Mouse (Mus musculus) liver, postnatal 0 days (tissue): ENCODE measurements around the gene Ttc7. TPM values are rescaled to one million over a fixed set of nuclear protein-coding genes. Genes with fewer than 3 reads are reported as not detected.
A peak's percentile ranks its signal among the peaks of the same experiment; 100 is the strongest.

Source experiments
- ATAC-seq: fragments of 200-750 bp; cut with Nextera tagmentation; 2 replicates; pipeline ENCODE4 v1.8.0; 2017; ENCODE audit warnings: mild to moderate bottlenecking, moderate library complexity
- DNase-seq: peaks from one replicate; pipeline ENCODE4 v3.0.0-alpha.2; 2016
- H3K27ac ChIP-seq: fragments of 300-500 bp; sonication (generic); 2 replicates; pipeline ENCODE4 v1.5.1; 2014; ENCODE audit warnings: antibody characterized with exemption, moderate library complexity, mild to moderate bottlenecking, low read depth
- H3K27me3 ChIP-seq: fragments of 300-500 bp; sonication (generic); 2 replicates; pipeline ENCODE4 v1.6.1; 2014; ENCODE audit warnings: low read length, control low read depth, mixed read lengths; ENCODE audit not compliant: insufficient read depth
- H3K36me3 ChIP-seq: fragments of 300-500 bp; sonication (generic); replicated peaks from 2 replicates; pipeline ENCODE4 v1.6.1; 2014; ENCODE audit warnings: mild to moderate bottlenecking, control low read depth, low read length, moderate library complexity, mixed read lengths; ENCODE audit not compliant: insufficient read depth
- H3K4me1 ChIP-seq: fragments of 300-500 bp; sonication (generic); 2 replicates; pipeline ENCODE4 v1.6.1; 2014; ENCODE audit warnings: antibody characterized with exemption, mild to moderate bottlenecking, control low read depth; ENCODE audit not compliant: insufficient read depth
- H3K4me2 ChIP-seq: fragments of 300-500 bp; sonication (generic); 2 replicates; pipeline ENCODE4 v1.6.1; 2014; ENCODE audit warnings: low read depth, mild to moderate bottlenecking, low read length, moderate library complexity, mixed read lengths
- H3K4me3 ChIP-seq: fragments of 300-500 bp; sonication (generic); 2 replicates; pipeline ENCODE4 v1.5.1; 2014; ENCODE audit warnings: low read depth, low read length
- H3K9ac ChIP-seq: fragments of 300-500 bp; sonication (generic); replicated peaks from 2 replicates; pipeline ENCODE4 v1.6.1; 2014; ENCODE audit warnings: mild to moderate bottlenecking, moderate library complexity
- H3K9me3 ChIP-seq: fragments of 300-500 bp; sonication (generic); 2 replicates; pipeline ENCODE4 v1.6.1; 2016; ENCODE audit warnings: mild to moderate bottlenecking, control low read depth, low read length, mixed read lengths
- CTCF ChIP-seq: sonication (generic); IDR thresholded peaks from 2 replicates; pipeline ENCODE4 v1.5.1; 2016; ENCODE audit warnings: antibody characterized with exemption, low read depth
- EP300 ChIP-seq: IDR thresholded peaks from 2 replicates; pipeline ENCODE4 v1.6.1; 2016; ENCODE audit warnings: antibody characterized with exemption, low read depth, mild to moderate bottlenecking
- WGBS: fragments of 180-500 bp; shearing (Covaris S2); extraction: QIAGEN DNeasy Blood & Tissue Kit; methylation state at CpG from one replicate; pipeline ENCODE4 v1.1.7; 2014; ENCODE audit not compliant: insufficient replicate concordance; 5-methylcytosine and 5-hydroxymethylcytosine counted together
- polyA plus RNA-seq: library from polyadenylated mRNA; unstranded; fragments of >200 nt; fragmentation: Nextera tagmentation; extraction: Ambion mirVana; gene quantifications from 2 replicates; pipeline ENCODE4 v1.2.1, GENCODE M21; 2015

Gene Ttc7
- polyA plus RNA-seq, 1 experiment from 2014 or later: 12.1 TPM

- Histone ChIP-seq H3K4me1 (no peaks in the 10 kb centered on the region), H3K4me3 (no peak overlapping the region), H3K9ac (no peak overlapping the region), H3K27me3 (no peaks in the 10 kb centered on the region), H3K27ac (peak overlapping the region; percentile 34; the same call in 1 of the 2 replicates), H3K36me3 (no peaks in the 10 kb centered on the region), H3K4me2 (no peak overlapping the region), H3K9me3 (no peaks in the 10 kb centered on the region)
- TF ChIP-seq CTCF (no peak), EP300 (no peak)
- peak; percentile 34 for DNase-seq
- ATAC-seq: peak; percentile 62
- 64% methylated on average over 7 of the region's 7 CpGs for WGBS
Measured at GRCm38 (mm10) chr17:87391242-87391641, 108.6 kb downstream of the Ttc7 start.

DNA sequence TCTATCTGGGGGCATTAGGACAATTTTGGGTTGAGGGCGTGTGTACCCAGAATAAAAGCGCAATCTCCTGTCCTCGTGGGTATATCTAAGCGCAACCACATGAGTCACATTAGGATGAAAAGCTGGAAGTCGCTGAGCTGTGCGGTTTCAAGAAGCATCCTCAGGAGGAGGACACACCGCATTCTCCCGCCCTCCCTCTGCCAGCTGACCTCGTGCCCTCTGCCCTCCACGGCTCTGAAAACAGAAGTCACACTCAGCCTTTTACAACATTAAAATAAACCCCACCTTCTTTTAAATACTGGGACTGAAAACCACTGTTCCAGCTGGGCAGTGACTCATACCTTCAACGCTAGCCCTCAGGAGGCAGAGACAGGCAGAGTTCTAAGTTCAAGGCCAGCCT, 114.4 kb downstream of the Ttc7 start:
- TF ChIP-seq EP300 (no peak), CTCF (no peak)
- no peaks in the 10 kb centered on the region for H3K9me3 ChIP-seq
- no peaks in the 10 kb centered on the region for H3K36me3 ChIP-seq
- WGBS: 61% methylated on average over 11 of the region's 11 CpGs
- DNase-seq (no peak), ATAC-seq (no peak)
- H3K4me1 ChIP-seq: no peaks in the 10 kb centered on the region
- no peak overlapping the region for H3K27ac ChIP-seq
- no peaks in the 10 kb centered on the region for H3K27me3 ChIP-seq
- H3K4me3 ChIP-seq: no peak overlapping the region
- no peak overlapping the region for H3K4me2 ChIP-seq
- no peak overlapping the region for H3K9ac ChIP-seq

- ATAC-seq (no peak), DNase-seq (no peak)
- WGBS: 75% methylated on average over 11 of the region's 11 CpGs
- Histone ChIP-seq H3K9me3 (no peaks in the 10 kb centered on the region), H3K27ac (no peak overlapping the region), H3K4me3 (no peak overlapping the region), H3K4me1 (no peaks in the 10 kb centered on the region), H3K9ac (no peak overlapping the region), H3K4me2 (no peak overlapping the region), H3K36me3 (no peaks in the 10 kb centered on the region), H3K27me3 (no peaks in the 10 kb centered on the region)
- TF ChIP-seq CTCF (no peak), EP300 (no peak)
Measured at GRCm38 (mm10) chr17:87402444-87402843, 119.8 kb downstream of the Ttc7 start.

DNA sequence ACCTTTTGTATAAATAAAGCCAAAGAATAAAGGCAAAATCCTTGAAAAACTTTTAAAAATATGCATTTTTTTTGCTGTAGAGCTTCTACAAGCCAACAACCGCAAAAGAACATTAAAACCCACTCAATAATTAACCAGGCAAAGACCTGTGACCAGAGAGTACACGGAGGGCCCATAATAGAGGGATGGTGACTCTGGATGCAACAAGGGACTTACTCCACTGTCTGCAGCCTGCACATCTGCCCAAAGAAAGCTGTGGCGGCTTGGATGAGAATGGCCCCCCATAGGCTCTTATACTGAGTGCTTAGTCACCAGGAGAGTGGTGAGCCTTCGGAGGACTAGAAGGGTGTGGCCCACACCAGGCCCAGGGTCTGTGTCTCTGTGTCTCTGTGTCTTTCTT, 120.8 kb downstream of the Ttc7 start:
- 70% methylated on average over 4 of the region's 4 CpGs for WGBS

DNA sequence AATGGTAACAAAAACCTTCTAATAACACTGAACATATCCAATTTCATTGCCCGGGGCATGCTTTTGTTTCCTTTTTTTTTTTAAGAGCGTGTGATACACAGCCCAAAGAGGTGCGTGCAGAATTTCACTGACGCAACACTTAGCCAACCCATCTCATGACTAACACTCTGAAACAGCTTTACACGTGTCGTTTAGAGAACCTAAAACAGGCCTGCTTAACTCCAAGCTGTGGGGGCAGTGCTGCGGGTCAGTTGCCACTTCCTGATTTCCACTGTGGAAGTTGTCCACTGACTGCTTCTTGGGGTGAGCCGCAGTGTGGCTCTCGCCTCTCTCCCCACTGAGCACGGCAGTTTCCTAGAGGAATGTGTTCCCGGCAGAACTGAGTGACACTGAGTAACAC, 122.9 kb downstream of the Ttc7 start:
- Histone ChIP-seq H3K27ac (no peak overlapping the region), H3K4me3 (no peak overlapping the region), H3K4me1 (no peaks in the 10 kb centered on the region), H3K4me2 (no peak overlapping the region), H3K36me3 (no peaks in the 10 kb centered on the region), H3K9ac (no peak overlapping the region), H3K27me3 (no peaks in the 10 kb centered on the region), H3K9me3 (no peaks in the 10 kb centered on the region)
- TF ChIP-seq EP300 (no peak), CTCF (no peak)
- peak; percentile 67 for ATAC-seq
- peak; percentile 46 for DNase-seq
- WGBS: 42% methylated on average over 11 of the region's 11 CpGs

More for the DNA sequence above, 120.8 kb downstream of the Ttc7 start:
- no peak for DNase-seq
- Histone ChIP-seq H3K4me1 (no peaks in the 10 kb centered on the region), H3K9me3 (no peaks in the 10 kb centered on the region), H3K4me3 (no peak overlapping the region), H3K27ac (no peak overlapping the region), H3K36me3 (no peaks in the 10 kb centered on the region), H3K9ac (no peak overlapping the region), H3K27me3 (no peaks in the 10 kb centered on the region), H3K4me2 (no peak overlapping the region)
- TF ChIP-seq EP300 (no peak), CTCF (no peak)
- ATAC-seq: no peak

GRCm38 (mm10) chr17:87406646-87407045, 124.0 kb downstream of the Ttc7 start:
- Histone ChIP-seq H3K9me3 (no peaks in the 10 kb centered on the region), H3K27me3 (no peaks in the 10 kb centered on the region), H3K4me3 (no peak overlapping the region), H3K27ac (no peak overlapping the region), H3K4me1 (no peaks in the 10 kb centered on the region), H3K4me2 (no peak overlapping the region), H3K9ac (no peak overlapping the region), H3K36me3 (no peaks in the 10 kb centered on the region)
- WGBS: 75% methylated on average over 4 of the region's 4 CpGs
- DNase-seq (no peak), ATAC-seq (no peak)
- TF ChIP-seq CTCF (no peak), EP300 (no peak)

DNA sequence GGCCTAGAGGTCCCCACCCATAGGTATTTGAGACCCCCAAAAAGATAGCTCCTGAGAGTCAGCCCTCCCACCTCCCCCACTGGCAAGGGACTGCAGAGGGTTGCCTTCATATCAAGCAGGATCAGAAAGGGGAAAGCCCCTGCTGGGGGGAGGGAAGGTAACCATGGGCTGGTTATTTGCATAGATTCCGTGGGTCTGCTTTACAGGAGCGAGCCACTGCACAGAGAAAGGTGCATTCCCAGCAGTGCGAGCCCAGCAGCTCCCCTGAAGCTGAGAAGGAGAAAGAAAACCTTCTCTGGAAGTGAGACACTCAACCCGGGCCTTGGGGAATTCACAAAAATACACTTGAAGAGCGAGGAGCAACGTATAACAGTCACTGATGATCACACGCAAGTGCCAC, 135.4 kb downstream of the Ttc7 start:
- 66% methylated on average over 7 of the region's 7 CpGs for WGBS
- no peaks in the 10 kb centered on the region for H3K4me1 ChIP-seq
- DNase-seq (no peak), ATAC-seq (no peak)
- no peak overlapping the region for H3K4me2 ChIP-seq
- H3K9me3 ChIP-seq: no peaks in the 10 kb centered on the region
- TF ChIP-seq CTCF: no peak
- no peak for TF ChIP-seq EP300
- no peak overlapping the region for H3K4me3 ChIP-seq
- H3K36me3 ChIP-seq: no peaks in the 10 kb centered on the region
- H3K27me3 ChIP-seq: no peaks in the 10 kb centered on the region
- no peak overlapping the region for H3K27ac ChIP-seq
- no peak overlapping the region for H3K9ac ChIP-seq
